Mouse (Mus musculus) adrenal gland, adult 2 months (tissue): ENCODE results near the gene Rbck1. TPM values are rescaled to one million over a fixed set of nuclear protein-coding genes. Genes with fewer than 3 reads are reported as not detected.
A peak's percentile ranks its signal among the peaks of the same experiment; 100 is the strongest.
"Not testable (repeated sequence)": the region's sequence is repeated elsewhere in the genome, so short reads cannot be mapped to it uniquely, and the experiment has no call there.

Experiments
- DNase-seq: peaks from one replicate; pipeline ENCODE4 v3.0.0; 2021
- polyA plus RNA-seq: library from polyadenylated mRNA; depleted of rRNA; stranded (reverse); fragments of >200 nt; gene quantifications from 2 replicates; pipeline ENCODE4 v1.2.3, GENCODE M21; 2012; rRNA removed
- total RNA-seq, 2 experiments: library from RNA; stranded (reverse); gene quantifications; 2 replicates each; pipeline ENCODE4 v1.2.3; 2021

The Rbck1 gene
- total and polyA plus RNA-seq, 3 experiments: 103 to 381 (median 107) TPM

DNA sequence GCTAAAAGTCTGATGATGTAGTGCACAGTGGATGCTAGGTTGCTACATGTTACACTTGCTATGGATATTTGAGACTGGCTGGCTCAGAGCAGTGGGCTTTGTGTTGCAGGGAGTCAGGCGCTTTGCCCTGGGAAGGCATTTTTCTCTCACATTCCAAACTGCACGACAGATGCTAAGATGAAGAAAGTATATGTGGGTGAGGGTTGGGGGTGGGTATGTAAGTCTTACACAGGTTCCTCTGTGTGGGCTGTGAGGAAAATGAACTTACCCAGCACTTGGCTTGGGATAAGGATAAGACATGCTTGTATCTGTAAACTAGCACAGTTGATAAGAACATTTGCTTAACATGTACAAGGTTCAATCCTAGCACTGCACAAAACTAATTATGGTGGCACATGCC is 29.6 kb downstream of the Rbck1 start:
- no peak for DNase-seq

DNA sequence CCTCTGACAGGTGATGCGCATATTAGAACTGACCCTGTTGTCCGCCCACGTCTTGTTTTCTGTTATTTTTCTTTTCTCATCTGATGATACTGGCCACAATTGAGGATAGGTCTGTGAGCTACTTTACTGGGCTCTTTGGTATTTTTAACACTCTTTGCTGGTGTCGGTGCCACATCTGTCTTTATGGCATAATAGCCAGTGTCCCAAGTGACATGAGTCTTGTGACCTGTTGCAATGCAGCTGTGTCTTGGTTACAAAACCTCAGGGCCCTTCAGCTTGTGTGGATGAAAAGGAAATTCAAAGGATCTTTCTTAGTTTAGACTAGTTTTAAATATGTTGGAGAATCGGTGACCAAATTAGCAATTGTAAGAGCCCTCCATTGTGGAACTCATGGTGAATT is 37.9 kb downstream of the Rbck1 start:
- peak; percentile 36 for DNase-seq

DNA sequence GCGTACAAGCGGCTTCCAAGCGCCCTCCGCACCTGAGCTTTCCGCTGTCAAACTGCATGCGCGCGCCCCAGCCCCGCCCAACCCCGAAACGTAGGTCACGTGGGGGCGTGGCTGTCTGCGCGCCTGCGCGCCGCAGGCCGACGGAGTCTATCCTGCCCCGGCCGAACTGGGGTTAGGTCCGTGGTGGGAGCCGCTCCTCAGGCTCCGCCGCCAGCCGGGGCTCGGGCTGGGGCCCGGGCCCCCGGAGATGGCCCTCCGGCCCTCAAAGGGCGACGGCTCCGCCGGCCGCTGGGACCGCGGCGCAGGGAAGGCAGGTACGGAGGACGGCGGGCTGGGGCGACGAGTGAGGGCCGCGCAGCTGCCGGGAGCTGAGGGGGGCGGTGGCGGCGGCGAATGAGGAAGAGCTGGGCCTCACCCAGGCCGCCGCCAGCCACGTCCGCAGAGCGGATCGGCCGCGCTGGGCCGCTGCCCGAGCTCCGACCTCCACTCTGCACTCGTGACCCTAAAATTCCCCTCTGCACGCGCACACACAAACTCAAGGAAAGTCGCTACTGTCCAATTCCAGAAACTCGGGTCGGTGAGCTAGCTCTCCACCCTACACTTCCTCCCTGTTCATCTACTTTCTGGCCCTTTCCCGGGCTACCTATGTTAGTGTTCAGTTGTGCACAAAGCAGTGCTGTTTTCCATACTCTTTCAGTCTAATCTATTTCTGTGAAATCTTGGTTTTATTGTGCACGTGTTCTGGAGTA is 38.6 kb downstream of the Rbck1 start, which contains the start of gene Tbc1d20:
Tbc1d20 (plus strand) TSS at position 102 of the 749 bp plus-strand sequence.
- peak; percentile 95 for DNase-seq

DNA sequence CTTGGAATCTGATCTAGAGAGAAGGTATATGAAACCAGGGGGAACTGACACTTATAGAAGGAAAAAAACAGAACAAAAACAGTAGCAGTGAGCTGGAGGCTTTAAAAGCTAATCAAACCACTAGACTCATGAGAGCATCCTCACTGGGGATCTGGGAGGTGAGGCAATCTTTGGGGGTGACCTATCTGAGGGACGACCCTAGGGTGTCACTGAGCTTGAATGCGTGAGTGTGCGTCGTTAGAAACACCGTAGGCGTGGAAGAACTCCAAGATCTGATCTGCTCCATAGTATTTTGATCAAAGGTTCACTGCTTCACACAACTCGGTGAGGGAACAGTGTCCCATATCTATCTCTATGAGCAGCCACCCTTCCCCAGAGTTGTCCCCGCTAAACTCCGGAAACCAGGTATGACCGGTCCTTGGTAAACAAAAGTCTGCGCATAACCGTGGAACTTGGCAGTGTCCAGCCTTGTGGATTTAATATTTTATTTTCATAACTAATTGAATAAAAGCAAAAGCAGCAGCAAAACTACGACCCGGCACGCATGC is 39.2 kb downstream of the Rbck1 start:
- no peak for DNase-seq

DNA sequence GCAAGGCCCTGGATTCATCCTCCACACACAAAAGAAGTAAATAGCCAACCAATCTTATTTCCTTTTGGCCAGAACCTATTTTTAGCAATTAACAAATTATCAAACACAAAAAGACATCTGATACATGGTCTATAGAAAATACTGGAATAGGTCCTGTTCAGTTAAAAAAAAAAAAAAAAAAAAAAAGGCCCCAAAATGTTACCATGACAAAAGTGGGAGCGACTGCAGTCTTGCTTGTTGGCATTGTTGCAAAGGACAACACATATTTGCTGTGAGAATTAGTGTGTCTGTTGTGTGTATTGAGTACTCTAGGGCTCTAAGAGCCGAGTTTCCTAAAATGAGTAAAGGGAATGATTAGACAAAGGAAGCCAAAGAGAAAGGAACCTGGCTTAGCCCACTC is 40.0 kb downstream of the Rbck1 start:
- no peak for DNase-seq

DNA sequence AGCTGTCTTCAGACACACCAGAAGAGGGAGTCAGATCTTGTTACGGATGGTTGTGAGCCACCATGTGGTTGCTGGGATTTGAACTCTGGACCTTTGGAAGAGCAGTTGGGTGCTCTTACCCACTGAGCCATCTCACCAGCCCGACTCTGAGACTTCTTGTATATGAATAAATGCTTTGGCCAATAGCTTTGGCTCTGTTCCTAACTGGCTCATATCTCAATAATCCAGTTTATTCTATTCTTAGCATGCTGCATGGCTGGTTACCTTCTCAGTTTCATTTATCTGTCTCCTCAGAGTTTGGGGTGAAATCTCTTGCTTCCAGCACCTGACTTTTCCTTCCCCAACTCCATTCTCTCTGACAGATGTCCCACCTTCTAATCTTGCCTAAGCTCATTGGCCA is 42.8 kb downstream of the Rbck1 start:
- DNase-seq: not testable (repeated sequence)

DNA sequence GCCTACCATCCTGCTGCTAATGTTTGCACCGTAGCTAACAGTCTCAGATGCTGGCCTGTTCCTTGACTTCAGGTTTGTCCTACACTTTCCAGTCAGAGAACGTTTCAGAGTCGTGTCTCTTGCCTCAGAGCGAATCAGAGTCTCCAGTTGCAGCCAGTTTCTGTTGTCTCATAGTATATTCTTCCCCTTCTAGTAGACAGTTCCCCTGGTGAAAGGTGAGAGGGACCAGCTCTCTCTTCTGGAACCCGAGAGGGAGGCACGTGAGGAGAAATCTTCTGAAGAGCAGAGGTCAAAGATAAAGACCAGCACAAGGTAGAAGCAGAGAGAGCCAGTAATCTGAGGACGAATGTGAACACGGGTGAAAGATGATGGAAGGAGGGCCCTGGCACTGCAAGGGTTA is 44.4 kb downstream of the Rbck1 start:
- DNase-seq: no peak

DNA sequence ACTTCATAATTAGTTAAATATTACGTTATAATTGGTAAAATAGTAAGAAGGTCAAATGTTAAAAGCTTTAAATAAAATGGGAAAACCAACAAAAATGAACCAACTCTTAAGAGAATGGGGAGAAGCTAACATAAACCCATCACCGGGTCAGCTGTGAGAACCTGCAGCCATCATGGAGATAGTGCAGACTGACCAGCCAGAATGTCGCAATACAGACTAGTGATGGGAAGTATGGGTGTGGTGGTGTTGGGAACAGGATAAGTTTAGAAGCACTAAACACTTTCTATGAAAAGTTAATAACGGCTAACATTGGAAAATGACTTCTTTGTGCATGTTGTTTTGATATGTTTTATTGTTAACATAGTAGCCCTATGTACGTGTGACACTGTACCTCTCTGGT is 44.9 kb downstream of the Rbck1 start:
- no peak for DNase-seq

DNA sequence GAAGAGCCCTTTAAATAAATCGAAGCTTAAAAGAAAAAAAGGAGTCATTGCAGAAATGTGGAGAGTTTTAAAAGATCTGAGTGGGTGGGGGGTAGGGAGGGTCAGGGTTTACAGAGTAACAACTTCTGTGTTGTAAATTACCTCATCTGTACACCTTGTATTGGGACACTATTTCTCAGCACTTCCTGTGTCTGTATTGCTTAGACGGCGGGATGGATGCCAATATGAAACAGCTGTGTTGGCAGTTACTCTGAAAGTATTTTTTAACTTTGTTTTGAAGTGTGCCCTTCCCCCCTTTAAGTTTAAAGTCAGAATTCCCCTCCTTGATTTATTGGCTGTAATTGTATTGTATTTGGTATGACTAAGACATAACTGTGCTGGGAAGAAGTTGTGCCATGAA is 51.0 kb downstream of the Rbck1 start:
- no peak for DNase-seq

DNA sequence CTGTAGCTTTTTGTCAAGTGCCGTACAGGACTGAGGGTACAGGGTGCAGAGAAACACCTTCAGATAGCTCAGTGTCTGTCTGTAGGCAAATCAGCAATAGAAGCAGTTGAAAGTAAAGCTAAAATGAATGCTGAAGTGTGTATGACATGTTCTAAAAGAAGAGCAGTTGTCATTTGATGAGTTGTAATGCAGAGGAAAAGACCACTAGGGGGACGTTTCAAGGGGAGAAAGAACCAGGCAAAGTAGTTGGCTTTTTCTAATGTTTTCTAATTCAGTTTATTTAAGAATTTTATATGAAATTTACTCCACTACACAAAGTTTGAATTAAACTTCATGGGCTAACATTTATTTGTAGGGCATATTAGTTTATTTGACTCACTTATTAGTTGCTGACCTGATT is 58.8 kb downstream of the Rbck1 start:
- no peak for DNase-seq

Other genes with a start within 250 kb of the Rbck1 start
- gene Srxn1, start 227.1 kb downstream of the Rbck1 start, total RNA-seq: 100 to 1,000 TPM; 188 to 772 TPM
- gene Srxn1, start 227.1 kb downstream of the Rbck1 start, polyA plus RNA-seq: 315 and 608 TPM in 2 replicates
- gene Tcf15, start 189.1 kb downstream of the Rbck1 start, total RNA-seq: 1 to 10 TPM; 2.8 to 5.7 TPM
- gene Tcf15, start 189.1 kb downstream of the Rbck1 start, polyA plus RNA-seq: 19.0 and 32.0 TPM in 2 replicates
- gene Csnk2a1, start 105.8 kb downstream of the Rbck1 start, total RNA-seq: 10 to 100 TPM; 91.7 to 93.7 TPM
- 8.4 and 10.6 TPM in 2 replicates for gene Csnk2a1, start 105.8 kb downstream of the Rbck1 start, polyA plus RNA-seq
- gene Tbc1d20, start 38.8 kb downstream of the Rbck1 start, total RNA-seq: 100 to 1,000 TPM; 121 to 162 TPM
- 63.3 and 69.8 TPM in 2 replicates for gene Tbc1d20, start 38.8 kb downstream of the Rbck1 start, polyA plus RNA-seq
- gene Trib3, start 11.4 kb upstream of the Rbck1 start, total RNA-seq: 10 to 100 TPM in 1 of 2 experiments, 1 to 10 TPM in 1; 2.8 to 23.9 TPM
- 5.8 and 6.9 TPM in 2 replicates for gene Trib3, start 11.4 kb upstream of the Rbck1 start, polyA plus RNA-seq
- 1 to 10 TPM; 3.9 to 5.0 TPM for gene Nrsn2, start 44.0 kb upstream of the Rbck1 start, total RNA-seq
- gene Nrsn2, start 44.0 kb upstream of the Rbck1 start, polyA plus RNA-seq: 7.4 and 8.4 TPM in 2 replicates
- 10 to 100 TPM in 1 of 2 experiments, 1 to 10 TPM in 1; 6.2 to 11.0 TPM for gene Sox12, start 65.4 kb upstream of the Rbck1 start, total RNA-seq
- gene Sox12, start 65.4 kb upstream of the Rbck1 start, polyA plus RNA-seq: 13.7 and 15.9 TPM in 2 replicates
- 1 to 10 TPM; 5.4 to 7.8 TPM for gene Zcchc3, start 82.4 kb upstream of the Rbck1 start, total RNA-seq
- 3.3 and 3.7 TPM in 2 replicates for gene Zcchc3, start 82.4 kb upstream of the Rbck1 start, polyA plus RNA-seq
- gene 6820408C15Rik, start 82.9 kb upstream of the Rbck1 start, total RNA-seq: under 1 TPM; 0.32 to 0.35 TPM
- gene 6820408C15Rik, start 82.9 kb upstream of the Rbck1 start, polyA plus RNA-seq: 0.07 and 0.13 TPM in 2 replicates
- gene Defb23, start 132.0 kb upstream of the Rbck1 start, total RNA-seq: not detected
- not detected in 2 replicates for gene Defb23, start 132.0 kb upstream of the Rbck1 start, polyA plus RNA-seq
- gene Defb20, start 144.4 kb upstream of the Rbck1 start, total RNA-seq: not detected
- gene Defb20, start 144.4 kb upstream of the Rbck1 start, polyA plus RNA-seq: not detected in 2 replicates
- gene Defb22, start 157.5 kb upstream of the Rbck1 start, total RNA-seq: not detected
- gene Defb22, start 157.5 kb upstream of the Rbck1 start, polyA plus RNA-seq: not detected in 2 replicates
- gene Defb26, start 179.0 kb upstream of the Rbck1 start, total RNA-seq: not detected
- gene Defb26, start 179.0 kb upstream of the Rbck1 start, polyA plus RNA-seq: not detected in 2 replicates
- gene Defb28, start 185.6 kb upstream of the Rbck1 start, total RNA-seq: not detected
- not detected in 2 replicates for gene Defb28, start 185.6 kb upstream of the Rbck1 start, polyA plus RNA-seq
- not detected for gene Defb29, start 207.4 kb upstream of the Rbck1 start, total RNA-seq
- not detected in 2 replicates for gene Defb29, start 207.4 kb upstream of the Rbck1 start, polyA plus RNA-seq
- gene Gm17416, start 236.7 kb upstream of the Rbck1 start, total RNA-seq: not detected
- not detected in 2 replicates for gene Gm17416, start 236.7 kb upstream of the Rbck1 start, polyA plus RNA-seq
- gene Defb21, start 240.1 kb upstream of the Rbck1 start, total RNA-seq: not detected
- not detected in 2 replicates for gene Defb21, start 240.1 kb upstream of the Rbck1 start, polyA plus RNA-seq
- gene Defb19, start 247.7 kb upstream of the Rbck1 start, total RNA-seq: under 1 TPM in 1 of 2 experiments, not detected in 1; 0.90 TPM
- gene Defb19, start 247.7 kb upstream of the Rbck1 start, polyA plus RNA-seq: not detected in 2 replicates